Mouse (Mus musculus) forebrain, embryonic 11.5 days (tissue): ENCODE measurements at regions not wholly inside any gene's neighbourhood (a gene's known extent, or its start where the extent isn't known, plus 50 kb on each side); places are given as distances from the start of the nearest gene placed in this dataset.

ENCODE experiments used
- ATAC-seq: fragments of 200-750 bp; cut with Nextera tagmentation; replicated peaks from 2 replicates; pipeline ENCODE4 v1.8.0; 2017; ENCODE audit warnings: moderate TSS enrichment; ENCODE audit not compliant: low FRiP score
- DNase-seq: peaks from one replicate; pipeline ENCODE4 v3.0.0-alpha.2; 2017; ENCODE audit warnings: low spot score
- H3K27ac ChIP-seq: fragments of 300-500 bp; sonication (generic); 2 replicates; pipeline ENCODE4 v1.5.1; 2014; ENCODE audit warnings: low read depth, low read length
- H3K27me3 ChIP-seq: fragments of 300-500 bp; sonication (generic); 2 replicates; pipeline ENCODE4 v1.6.1; 2014; ENCODE audit warnings: mild to moderate bottlenecking, low read length, mixed read lengths; ENCODE audit not compliant: control insufficient read depth, insufficient read depth
- H3K36me3 ChIP-seq: fragments of 300-500 bp; sonication (generic); 2 replicates; pipeline ENCODE4 v1.6.1; 2014; ENCODE audit warnings: mild to moderate bottlenecking, low read length, moderate library complexity, mixed read lengths; ENCODE audit not compliant: control insufficient read depth, insufficient read depth
- H3K4me1 ChIP-seq: fragments of 300-500 bp; sonication (generic); replicated peaks from 2 replicates; pipeline ENCODE4 v1.6.1; 2014; ENCODE audit warnings: low read length, mixed read lengths; ENCODE audit not compliant: control insufficient read depth, insufficient read depth
- H3K4me2 ChIP-seq: fragments of 300-500 bp; sonication (generic); 2 replicates; pipeline ENCODE4 v1.6.1; 2014; ENCODE audit warnings: low read depth, mild to moderate bottlenecking, low read length, moderate library complexity, mixed read lengths; ENCODE audit not compliant: severe bottlenecking
- H3K4me3 ChIP-seq: fragments of 300-500 bp; sonication (generic); 2 replicates; pipeline ENCODE4 v1.5.1; 2014; ENCODE audit warnings: low read depth, low read length
- H3K9ac ChIP-seq: fragments of 300-500 bp; sonication (generic); 2 replicates; pipeline ENCODE4 v1.6.1; 2014; ENCODE audit warnings: low read length
- H3K9me3 ChIP-seq: fragments of 300-500 bp; sonication (generic); 2 replicates; pipeline ENCODE4 v1.6.1; 2016; ENCODE audit warnings: low read length, mixed read lengths; ENCODE audit not compliant: control insufficient read depth
- whole genome bisulfite sequencing: fragments of 180-500 bp; shearing (Covaris S2); extraction: QIAGEN DNeasy Blood & Tissue Kit; methylation state at CpG from one replicate; pipeline ENCODE4 v1.1.7; 2014; 5-methylcytosine and 5-hydroxymethylcytosine counted together

GRCm38 (mm10) chr7:124681212-124681611, 698.5 kb downstream of the Hs3st4 start:
- H3K4me2 ChIP-seq, result no peak overlapping the region
- no peak overlapping the region for H3K4me3 ChIP-seq
- H3K36me3 ChIP-seq, result no peaks in the 10 kb centered on the region
- H3K9ac ChIP-seq, result no peak overlapping the region
- DNase-seq, result no peak
- no peaks in the 10 kb centered on the region for H3K27me3 ChIP-seq
- no peak for ATAC-seq
- H3K4me1 ChIP-seq, result no peaks in the 10 kb centered on the region
- WGBS, result 90% methylated on average over 10 of the region's 10 CpGs
- no peaks in the 10 kb centered on the region for H3K9me3 ChIP-seq
- no peak overlapping the region for H3K27ac ChIP-seq

- Histone ChIP-seq H3K4me2 (no peak overlapping the region), H3K36me3 (no peaks in the 10 kb centered on the region), H3K27ac (no peak overlapping the region), H3K4me1 (no peaks in the 10 kb centered on the region), H3K4me3 (no peak overlapping the region), H3K9me3 (no peaks in the 10 kb centered on the region), H3K9ac (no peak overlapping the region), H3K27me3 (no peaks in the 10 kb centered on the region)
- 96% methylated on average over 2 of the region's 2 CpGs for WGBS
- DNase-seq, result no peak
- ATAC-seq, result no peak
These were observed 699.2 kb downstream of the Hs3st4 start for GRCm38 (mm10) chr7:124681820-124682219.

GRCm38 (mm10) chr7:124685424-124685823, 702.8 kb downstream of the Hs3st4 start:
- Histone ChIP-seq H3K9me3 (no peaks in the 10 kb centered on the region), H3K4me3 (no peak overlapping the region), H3K27me3 (no peaks in the 10 kb centered on the region), H3K36me3 (no peaks in the 10 kb centered on the region), H3K27ac (no peak overlapping the region), H3K4me2 (no peak overlapping the region), H3K4me1 (no peaks in the 10 kb centered on the region), H3K9ac (no peak overlapping the region)
- ATAC-seq (no peak), DNase-seq (no peak)
- 91% methylated on average over 2 of the region's 2 CpGs for WGBS

DNA sequence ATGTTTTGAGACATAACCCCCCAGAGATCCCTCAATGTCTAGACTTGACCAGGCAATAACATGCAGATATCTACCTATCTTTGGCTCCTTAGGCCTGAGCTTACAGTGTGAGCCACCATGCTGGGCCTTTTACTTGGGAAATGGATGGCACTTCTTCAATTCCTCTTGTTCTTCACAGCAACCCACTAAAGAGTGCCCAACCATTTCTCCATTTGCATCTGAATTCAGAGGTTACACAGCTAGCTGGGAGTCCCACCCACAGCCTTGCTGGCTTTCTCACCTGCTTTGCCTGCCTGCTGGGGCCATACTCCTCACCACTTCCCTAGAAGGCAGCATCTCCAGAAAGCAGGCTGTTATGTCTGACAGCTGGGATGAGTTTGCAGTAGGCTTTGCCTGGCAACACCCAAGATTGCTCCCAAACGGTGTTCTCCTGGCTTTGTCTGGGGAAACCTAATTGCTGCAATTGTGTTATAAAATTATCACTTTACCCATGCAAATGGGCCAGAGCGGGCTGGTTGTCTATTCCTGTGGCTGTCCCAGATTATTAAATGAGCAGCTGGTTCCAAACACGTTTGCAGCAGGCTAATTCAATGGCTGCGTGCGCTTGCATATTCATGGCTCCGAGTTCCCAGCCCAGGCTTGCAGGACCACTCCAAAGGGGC, 721.6 kb downstream of the Hs3st4 start:
- DNase-seq (no peak), ATAC-seq (no peak)
- H3K9me3 ChIP-seq, result no peaks in the 10 kb centered on the region
- no peaks in the 10 kb centered on the region for H3K4me1 ChIP-seq
- no peak overlapping the region for H3K4me2 ChIP-seq
- H3K36me3 ChIP-seq, result no peaks in the 10 kb centered on the region
- H3K9ac ChIP-seq, result no peak overlapping the region
- H3K27ac ChIP-seq, result no peak overlapping the region
- no peaks in the 10 kb centered on the region for H3K27me3 ChIP-seq
- WGBS, result 60% methylated on average over 6 of the region's 6 CpGs
- H3K4me3 ChIP-seq, result no peak overlapping the region

- DNase-seq, result no peak
- no peaks in the 10 kb centered on the region for H3K4me1 ChIP-seq
- no peak for ATAC-seq
These were observed 724.5 kb downstream of the Hs3st4 start for GRCm38 (mm10) chr7:124707143-124707542.

GRCm38 (mm10) chr7:124708771-124709485, 726.3 kb downstream of the Hs3st4 start:
- 70% methylated on average over 11 of the region's 11 CpGs for WGBS
- H3K27ac ChIP-seq, result no peak overlapping the region
- no peaks in the 10 kb centered on the region for H3K9me3 ChIP-seq
- H3K4me3 ChIP-seq, result no peak overlapping the region
- H3K4me1 ChIP-seq, result no peaks in the 10 kb centered on the region
- no peak overlapping the region for H3K4me2 ChIP-seq
- H3K9ac ChIP-seq, result no peak overlapping the region
- no peaks in the 10 kb centered on the region for H3K27me3 ChIP-seq
- no peaks in the 10 kb centered on the region for H3K36me3 ChIP-seq
- DNase-seq, result no peak
- no peak for ATAC-seq

More at GRCm38 (mm10) chr7:124707143-124707542, 724.5 kb downstream of the Hs3st4 start:
- Histone ChIP-seq H3K4me2 (no peak overlapping the region), H3K27me3 (no peaks in the 10 kb centered on the region), H3K27ac (no peak overlapping the region), H3K4me3 (no peak overlapping the region), H3K9ac (no peak overlapping the region), H3K36me3 (no peaks in the 10 kb centered on the region), H3K9me3 (no peaks in the 10 kb centered on the region)
- WGBS, result 61% methylated on average over 3 of the region's 3 CpGs

GRCm38 (mm10) chr7:124720927-124721326, 723.5 kb upstream of the Kdm8 start:
- Histone ChIP-seq H3K27me3 (no peaks in the 10 kb centered on the region), H3K9me3 (no peaks in the 10 kb centered on the region), H3K4me3 (no peak overlapping the region), H3K4me1 (no peaks in the 10 kb centered on the region), H3K4me2 (no peak overlapping the region), H3K9ac (no peak overlapping the region), H3K36me3 (no peaks in the 10 kb centered on the region), H3K27ac (no peak overlapping the region)
- DNase-seq (no peak), ATAC-seq (no peak)
- WGBS, result 66% methylated on average over 1 of the region's 1 CpGs

DNA sequence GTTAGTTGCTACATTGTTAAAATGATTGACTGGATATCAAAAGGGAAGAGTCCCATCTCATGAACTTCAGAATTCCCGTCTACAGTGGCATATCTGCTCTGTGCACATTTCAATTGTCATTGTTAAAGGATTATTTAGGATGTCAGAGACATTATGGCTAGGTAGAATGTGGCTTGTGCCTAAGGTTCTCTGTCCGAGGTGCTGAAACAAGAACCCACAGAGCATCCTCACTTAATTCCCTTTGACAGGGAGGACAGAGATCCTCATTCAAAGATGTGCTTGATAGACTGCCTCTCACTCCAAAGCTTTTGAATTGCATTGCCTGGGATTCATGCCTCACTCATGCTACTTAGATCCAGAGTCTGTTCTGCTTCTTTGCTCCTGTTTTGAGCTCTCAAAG, 702.4 kb upstream of the Kdm8 start:
- no peaks in the 10 kb centered on the region for H3K4me1 ChIP-seq
- H3K4me2 ChIP-seq, result no peak overlapping the region
- H3K4me3 ChIP-seq, result no peak overlapping the region
- DNase-seq, result no peak
- no peaks in the 10 kb centered on the region for H3K9me3 ChIP-seq
- no peaks in the 10 kb centered on the region for H3K36me3 ChIP-seq
- no peak overlapping the region for H3K9ac ChIP-seq
- 11% methylated on average over 2 of the region's 2 CpGs for WGBS
- no peaks in the 10 kb centered on the region for H3K27me3 ChIP-seq
- no peak overlapping the region for H3K27ac ChIP-seq
- no peak for ATAC-seq

DNA sequence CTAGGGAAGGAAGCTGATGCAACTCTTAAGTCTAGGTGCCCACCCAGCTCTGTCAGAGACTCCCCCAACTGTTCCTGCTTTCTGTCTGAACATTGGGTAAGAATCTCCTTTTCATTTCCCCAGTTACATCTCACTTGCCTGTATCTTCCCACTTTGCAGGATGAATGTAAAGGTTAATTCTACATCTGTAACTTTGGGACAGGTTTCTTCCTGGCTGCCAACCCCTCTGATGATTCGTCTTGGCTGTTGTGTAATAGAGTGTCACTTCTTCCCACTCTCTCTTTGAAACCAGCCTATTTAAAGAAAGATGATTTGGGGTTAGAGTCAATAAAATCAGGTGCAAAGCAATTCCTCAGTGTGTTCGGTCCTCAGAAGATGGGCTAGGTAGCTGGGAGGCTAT, 698.2 kb upstream of the Kdm8 start:
- Histone ChIP-seq H3K4me3 (no peak overlapping the region), H3K4me2 (no peak overlapping the region), H3K27me3 (no peaks in the 10 kb centered on the region), H3K4me1 (no peaks in the 10 kb centered on the region), H3K9me3 (no peaks in the 10 kb centered on the region), H3K27ac (no peak overlapping the region), H3K9ac (no peak overlapping the region), H3K36me3 (no peaks in the 10 kb centered on the region)
- no peak for ATAC-seq
- no peak for DNase-seq
- WGBS, result 86% methylated on average over 2 of the region's 2 CpGs
